Mouse (Mus musculus): Measurements from ENCODE around the gene Rbms2.
"Not testable (repeated sequence)": the region's sequence is repeated elsewhere in the genome, so short reads cannot be mapped to it uniquely, and the experiment has no call there.

Rbms2 gene

GRCm38 (mm10) chr10:128179989-128180388, at the start of gene Rbms2:
Gene Rbms2, minus strand, starts transcription at chr10:128180297.
- no peak for DNase-seq

- DNase-seq, result no peak
These were observed 47.9 kb upstream of the Rbms2 start for GRCm38 (mm10) chr10:128228009-128228408.

GRCm38 (mm10) chr10:128227592-128227991, 47.5 kb upstream of the Rbms2 start:
- no peak for DNase-seq

- no peak for DNase-seq
These were observed 45.4 kb upstream of the Rbms2 start, which contains the start of gene Mip for GRCm38 (mm10) chr10:128225538-128225937. Gene Mip, plus strand, starts transcription at chr10:128225838.

GRCm38 (mm10) chr10:128225064-128225463, 45.0 kb upstream of the Rbms2 start:
- no peak for DNase-seq

GRCm38 (mm10) chr10:128221533-128222286, 41.6 kb upstream of the Rbms2 start:
- peak; percentile 30 for DNase-seq

- DNase-seq, result no peak
These were observed 38.5 kb upstream of the Rbms2 start for GRCm38 (mm10) chr10:128218387-128219117.

- DNase-seq, result no peak
These were observed 34.9 kb upstream of the Rbms2 start for GRCm38 (mm10) chr10:128214981-128215380.

GRCm38 (mm10) chr10:128214112-128214511, 34.0 kb upstream of the Rbms2 start:
- DNase-seq, result not testable (repeated sequence)

GRCm38 (mm10) chr10:128212871-128213323, 32.8 kb upstream of the Rbms2 start:
- peak; percentile 78 for DNase-seq

GRCm38 (mm10) chr10:128212148-128212547, 32.1 kb upstream of the Rbms2 start:
- no peak for DNase-seq

- peak; percentile 93 for DNase-seq
These were observed 31.5 kb upstream of the Rbms2 start, which contains the start of gene Spryd4 for GRCm38 (mm10) chr10:128211390-128212108. Gene Spryd4, minus strand, starts transcription at chr10:128211807.

GRCm38 (mm10) chr10:128210954-128211353, 30.9 kb upstream of the Rbms2 start:
- peak; percentile 30 for DNase-seq

GRCm38 (mm10) chr10:128210131-128210530, 30.0 kb upstream of the Rbms2 start:
- no peak for DNase-seq

GRCm38 (mm10) chr10:128209311-128210009, 29.4 kb upstream of the Rbms2 start:
- no peak for DNase-seq

GRCm38 (mm10) chr10:128208326-128208725, 28.2 kb upstream of the Rbms2 start:
- DNase-seq, result no peak

GRCm38 (mm10) chr10:128204941-128205340, 24.8 kb upstream of the Rbms2 start:
- no peak for DNase-seq

GRCm38 (mm10) chr10:128201856-128202255, 21.8 kb upstream of the Rbms2 start:
- DNase-seq, result no peak

GRCm38 (mm10) chr10:128194551-128195461, 14.7 kb upstream of the Rbms2 start:
- DNase-seq, result peak; percentile 76

- DNase-seq, result peak; percentile 97
These were observed 14.0 kb upstream of the Rbms2 start, which contains the start of gene Gls2 for GRCm38 (mm10) chr10:128194024-128194550. Gene Gls2, plus strand, starts transcription at chr10:128194457.

GRCm38 (mm10) chr10:128193113-128193512, 13.0 kb upstream of the Rbms2 start:
- DNase-seq, result no peak

Measured in thymus, postnatal 4 days (tissue).